Mouse (Mus musculus): ENCODE measurements around the gene Olfr1151.

Gene Olfr1151

DNA sequence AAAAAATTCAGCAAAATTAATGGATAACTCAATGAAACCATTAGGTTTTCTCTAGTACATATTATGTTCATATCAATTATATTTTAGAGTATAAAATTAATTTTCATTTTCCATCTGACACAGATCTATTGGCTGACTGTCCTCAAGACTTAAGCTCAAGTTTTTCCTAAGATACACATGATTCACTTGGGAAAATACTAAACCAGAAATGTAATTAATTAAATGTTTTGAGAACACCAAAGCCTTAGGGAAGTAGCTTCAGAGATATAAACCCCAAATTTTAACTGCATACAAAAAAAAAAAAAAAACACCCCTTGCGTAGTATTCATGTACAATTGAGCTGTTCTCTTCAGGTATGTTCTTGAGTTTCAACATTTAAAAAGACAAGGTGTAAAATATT lies at the start of gene Olfr1151:
Gene Olfr1151, plus strand, starts transcription at position 301 of the 400 bp plus-strand sequence.
- DNase-seq (ENCODE audit: low spot score) = no peak

- DNase-seq (ENCODE audit: low spot score) = no peak
These were observed 46.1 kb upstream of the Olfr1151 start, which contains the start of gene Olfr1145 for GRCm38 (mm10) chr2:87809522-87809921. Gene Olfr1145 (plus strand): TSS chr2:87809822.

- no peak for DNase-seq (ENCODE audit: low spot score)
These were observed 25.4 kb upstream of the Olfr1151 start, which contains the start of gene Olfr1148 for GRCm38 (mm10) chr2:87830233-87830632. Gene Olfr1148 (plus strand): TSS chr2:87830533.

- no peak for DNase-seq (ENCODE audit: low spot score)
These were observed 12.0 kb upstream of the Olfr1151 start, which contains the start of gene Olfr1150-ps1 for GRCm38 (mm10) chr2:87843693-87844092. Gene Olfr1150-ps1 (plus strand): TSS chr2:87843993.

- no peak for DNase-seq (ENCODE audit: low spot score)
These were observed 10.5 kb downstream of the Olfr1151 start, which contains the start of gene Olfr1152 for GRCm38 (mm10) chr2:87866192-87866591. Gene Olfr1152 (plus strand): TSS chr2:87866492.

DNA sequence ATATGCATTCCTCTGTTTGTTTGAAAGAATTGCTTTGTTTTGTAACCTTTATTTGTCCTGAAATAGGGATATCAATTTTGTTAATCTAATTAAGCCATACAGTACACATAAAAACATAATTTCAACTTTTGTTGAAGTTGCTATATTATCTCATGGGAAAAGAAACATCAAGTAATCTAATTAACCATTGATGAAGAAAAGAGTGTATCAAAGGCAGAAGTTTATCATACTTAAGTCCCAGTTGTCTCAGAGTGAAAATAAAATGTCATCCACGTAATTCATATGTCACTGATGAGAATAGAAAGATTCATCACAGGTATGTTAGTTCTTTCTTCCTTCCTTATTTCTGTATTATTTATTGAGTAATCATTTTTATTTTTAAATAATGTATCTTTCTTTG lies 39.0 kb downstream of the Olfr1151 start, which contains the start of gene Olfr1153:
Gene Olfr1153, plus strand, starts transcription at position 301 of the 400 bp plus-strand sequence.
- DNase-seq (ENCODE audit: low spot score) = no peak

DNA sequence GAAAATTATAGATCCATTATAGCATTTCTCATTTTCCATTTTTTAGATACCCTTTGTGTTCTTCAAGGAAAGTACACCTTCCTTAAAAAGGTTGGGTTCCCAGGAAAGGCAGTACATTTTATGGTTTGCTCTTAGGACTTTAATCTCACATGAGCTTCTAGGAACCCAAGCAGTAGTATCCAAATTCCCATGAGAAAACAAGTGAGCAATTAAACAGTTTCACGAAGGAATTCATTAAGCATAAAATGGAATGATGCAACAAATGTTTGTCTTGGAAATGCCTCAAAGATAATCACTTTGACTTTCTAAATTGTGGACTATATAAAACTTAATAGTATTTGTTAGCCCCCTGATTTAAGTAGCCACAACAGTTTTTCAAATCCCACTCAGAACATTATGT lies 49.4 kb downstream of the Olfr1151 start, which contains the start of gene Olfr1154:
Gene Olfr1154, minus strand, starts transcription at position 101 of the 400 bp plus-strand sequence.
- no peak for DNase-seq (ENCODE audit: low spot score)
